Mouse (Mus musculus) lung, postnatal 4 days (tissue): ENCODE measurements at regions not wholly inside any gene's neighbourhood (a gene's known extent, or its start where the extent isn't known, plus 50 kb on each side); places are given as distances from the start of the nearest gene placed in this dataset.

Experiments used
- DNase-seq, 2 experiments: peaks; one replicate each; pipeline ENCODE4 v3.0.0; 2021

- DNase-seq, result no peak
Observed at GRCm38 (mm10) chr5:128482617-128483440, 50.0 kb upstream of the Tmem132d start.
